Mouse (Mus musculus): Measurements from ENCODE around the gene Ddit4. TPM values are rescaled to one million over a fixed set of nuclear protein-coding genes. Genes with fewer than 3 reads are reported as not detected.
"Not testable (repeated sequence)": the region's sequence is repeated elsewhere in the genome, so short reads cannot be mapped to it uniquely, and the experiment has no call there.

Gene Ddit4
- polyA plus RNA-seq (2012): 0.06 and 0.07 TPM in 2 replicates

DNA sequence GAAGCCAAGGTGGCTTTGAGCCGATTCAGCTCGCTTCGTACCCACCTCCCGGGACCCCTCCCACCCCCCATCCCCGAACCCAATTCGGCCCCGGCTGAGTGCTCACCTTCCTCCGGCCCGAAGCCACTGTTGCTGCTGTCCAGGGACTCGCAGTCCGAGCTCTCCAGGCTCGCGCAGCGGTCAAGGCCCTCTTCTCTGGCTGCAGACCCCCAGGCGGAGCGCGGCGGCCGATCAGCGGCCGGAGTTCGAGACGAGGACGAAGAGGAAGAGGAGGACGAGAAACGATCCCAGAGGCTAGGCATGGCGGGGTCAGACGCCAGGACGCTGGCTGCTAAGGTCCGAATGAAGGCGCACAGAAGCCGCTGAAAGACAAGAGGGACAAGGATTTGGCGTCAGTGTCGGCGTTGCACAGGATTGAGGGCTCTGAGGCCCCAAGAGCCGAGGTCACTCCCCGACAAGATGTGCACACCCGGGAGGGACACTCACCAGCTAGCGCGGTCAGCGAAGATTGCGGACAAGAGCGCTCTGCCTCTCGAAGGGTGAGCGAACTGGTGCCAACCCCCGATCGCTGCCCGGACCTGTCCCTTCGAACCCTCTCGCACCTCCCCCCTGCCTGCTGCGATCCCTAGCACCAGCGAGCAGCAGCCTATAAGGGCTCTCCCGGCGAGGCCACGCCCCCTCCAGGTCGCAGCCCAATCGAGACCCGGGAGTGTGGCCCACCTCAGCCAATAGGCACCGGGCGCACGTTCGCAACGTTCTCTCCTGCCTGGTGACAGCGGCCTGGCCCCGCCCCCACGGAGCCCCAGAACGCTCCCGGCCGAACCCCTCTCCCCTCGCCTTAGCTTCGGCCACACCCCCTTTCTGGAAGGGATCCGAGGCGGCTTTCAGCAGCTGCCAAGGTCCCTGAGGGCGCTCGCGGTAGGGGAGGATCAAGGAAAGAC, at the start of gene Ddit4:
TSS of gene Ddit4 (minus strand) at position 624 of the 941 bp plus-strand sequence.
- Histone ChIP-seq H3K4me1 (ENCODE audit: control insufficient read depth) (peaks cover 25% of the 10 kb centered on the region), H3K36me3 (ENCODE audit: control insufficient read depth) (no peaks in the 10 kb centered on the region), H3K9me3 (ENCODE audit: control insufficient read depth, low read length) (no peaks in the 10 kb centered on the region), H3K4me3 (replicated peaks) (peak within 1 kb of the TSS; percentile 69), H3K27me3 (ENCODE audit: control insufficient read depth) (peaks cover 80% of the 10 kb centered on the region)
- TF ChIP-seq GATA1 (IDR thresholded peaks at IDR 0.05; ENCODE audit: low read length) (no peak), TAL1 (IDR thresholded peaks at IDR 0.05; ENCODE audit: low read length) (no peak)

DNA sequence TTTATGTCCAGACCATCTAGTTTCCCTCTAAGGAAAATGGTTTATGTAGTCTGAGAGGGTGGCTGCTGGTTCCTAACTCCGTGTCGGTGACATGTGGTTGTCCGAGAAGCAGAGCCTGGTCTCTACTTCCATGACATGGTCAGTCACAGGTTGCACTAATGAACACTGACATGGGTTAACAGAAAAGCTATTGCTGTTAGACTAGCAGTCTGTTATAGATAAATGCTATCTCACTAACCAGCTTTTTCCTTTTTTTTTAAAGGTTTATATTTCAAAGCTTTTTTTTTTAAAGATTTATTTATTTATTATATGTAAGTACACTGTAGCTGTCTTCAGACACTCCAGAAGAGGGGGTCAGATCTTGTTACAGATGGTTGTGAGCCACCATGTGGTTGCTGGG, 47.4 kb upstream of the Ddit4 start:
- TF ChIP-seq GATA1 (IDR thresholded peaks at IDR 0.05; ENCODE audit: low read length) (no peak), TAL1 (IDR thresholded peaks at IDR 0.05; ENCODE audit: low read length) (no peak)
- no peaks in the 10 kb centered on the region for H3K27me3 ChIP-seq (ENCODE audit: control insufficient read depth)
- peaks cover 49% of the 10 kb centered on the region for H3K36me3 ChIP-seq (ENCODE audit: control insufficient read depth)
- H3K9me3 ChIP-seq (ENCODE audit: control insufficient read depth, low read length): no peaks in the 10 kb centered on the region
- peaks cover 41% of the 10 kb centered on the region for H3K4me1 ChIP-seq (ENCODE audit: control insufficient read depth)
- no peak overlapping the region for H3K4me3 ChIP-seq (replicated peaks)

DNA sequence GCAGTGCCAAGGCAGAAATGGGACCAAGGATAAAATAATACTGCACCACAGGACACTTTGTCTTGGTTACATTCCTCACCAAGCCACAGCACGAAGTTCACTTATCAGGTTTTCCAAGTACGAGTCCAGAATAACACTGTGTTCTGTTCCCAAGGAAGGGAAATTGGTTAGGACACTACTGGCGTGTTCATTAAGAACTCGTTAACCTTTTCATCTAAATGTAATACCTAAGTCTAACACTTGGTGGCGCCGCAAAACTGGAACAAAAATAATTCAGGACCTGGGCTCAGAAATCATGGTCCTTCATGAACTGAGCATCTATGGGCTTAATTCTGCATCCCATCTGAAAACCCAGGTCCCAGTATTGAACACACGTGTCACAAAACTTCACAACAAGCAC, 46.0 kb upstream of the Ddit4 start:
- TF ChIP-seq TAL1 (IDR thresholded peaks at IDR 0.05; ENCODE audit: low read length) (no peak), GATA1 (IDR thresholded peaks at IDR 0.05; ENCODE audit: low read length) (no peak)
- H3K4me1 ChIP-seq (ENCODE audit: control insufficient read depth): peaks cover 32% of the 10 kb centered on the region

DNA sequence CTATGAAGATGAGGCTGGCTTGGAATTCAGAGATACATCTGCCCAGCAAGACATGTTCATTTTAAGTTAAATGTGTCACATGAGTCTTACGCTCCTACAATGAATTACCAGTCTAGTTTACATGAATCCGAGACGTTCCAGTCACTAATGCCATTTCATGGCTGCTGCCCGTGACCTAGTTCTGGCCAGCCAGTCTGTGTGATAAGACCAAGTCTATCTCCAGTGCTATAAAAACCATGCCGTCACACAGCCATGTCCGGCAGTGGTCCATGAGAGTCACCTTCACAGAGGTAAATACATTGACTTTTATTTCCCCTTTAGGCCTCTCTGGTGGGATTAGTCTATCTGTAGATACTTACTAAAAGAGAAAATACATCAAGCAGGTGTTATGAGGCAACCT, 44.3 kb upstream of the Ddit4 start:
- no peaks in the 10 kb centered on the region for H3K27me3 ChIP-seq (ENCODE audit: control insufficient read depth)
- peaks cover 70% of the 10 kb centered on the region for H3K36me3 ChIP-seq (ENCODE audit: control insufficient read depth)
- H3K9me3 ChIP-seq (ENCODE audit: control insufficient read depth, low read length): no peaks in the 10 kb centered on the region

More for the DNA sequence above, 46.0 kb upstream of the Ddit4 start:
- H3K9me3 ChIP-seq (ENCODE audit: control insufficient read depth, low read length): no peaks in the 10 kb centered on the region
- no peaks in the 10 kb centered on the region for H3K27me3 ChIP-seq (ENCODE audit: control insufficient read depth)
- H3K4me3 ChIP-seq (replicated peaks): no peak overlapping the region
- H3K36me3 ChIP-seq (ENCODE audit: control insufficient read depth): peaks cover 61% of the 10 kb centered on the region

DNA sequence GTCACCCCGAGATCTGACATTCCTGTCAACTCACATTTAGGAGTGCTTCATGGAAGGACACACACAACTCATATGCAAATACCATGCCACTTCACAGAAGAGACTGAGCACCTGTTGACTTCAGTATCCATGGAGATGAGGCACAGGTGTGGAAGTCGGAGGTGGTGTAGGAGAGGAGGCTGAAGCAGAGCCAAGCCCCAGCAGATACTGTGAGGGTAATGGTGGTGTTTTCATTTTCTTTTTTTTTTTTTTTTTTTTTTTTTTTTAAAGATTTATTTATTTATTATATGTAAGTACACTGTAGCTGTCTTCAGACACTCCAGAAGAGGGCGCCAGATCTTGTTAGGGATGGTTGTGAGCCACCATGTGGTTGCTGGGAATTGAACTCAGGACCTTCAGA, 42.2 kb upstream of the Ddit4 start:
- not testable (repeated sequence) for H3K4me1 ChIP-seq (ENCODE audit: control insufficient read depth); H3K9me3 ChIP-seq (ENCODE audit: control insufficient read depth, low read length); H3K27me3 ChIP-seq (ENCODE audit: control insufficient read depth); H3K4me3 ChIP-seq (replicated peaks)
- peak; percentile 32; the same call in 1 of the 3 replicates for TF ChIP-seq TAL1 (IDR thresholded peaks at IDR 0.05; ENCODE audit: low read length)
- H3K36me3 ChIP-seq (ENCODE audit: control insufficient read depth): peaks cover 76% of the 10 kb centered on the region

More for the DNA sequence above, 44.3 kb upstream of the Ddit4 start:
- TF ChIP-seq GATA1 (IDR thresholded peaks at IDR 0.05; ENCODE audit: low read length): no peak
- TF ChIP-seq TAL1 (IDR thresholded peaks at IDR 0.05; ENCODE audit: low read length): no peak
- Histone ChIP-seq H3K4me1 (ENCODE audit: control insufficient read depth) (peaks cover 19% of the 10 kb centered on the region), H3K4me3 (replicated peaks) (no peak overlapping the region)

DNA sequence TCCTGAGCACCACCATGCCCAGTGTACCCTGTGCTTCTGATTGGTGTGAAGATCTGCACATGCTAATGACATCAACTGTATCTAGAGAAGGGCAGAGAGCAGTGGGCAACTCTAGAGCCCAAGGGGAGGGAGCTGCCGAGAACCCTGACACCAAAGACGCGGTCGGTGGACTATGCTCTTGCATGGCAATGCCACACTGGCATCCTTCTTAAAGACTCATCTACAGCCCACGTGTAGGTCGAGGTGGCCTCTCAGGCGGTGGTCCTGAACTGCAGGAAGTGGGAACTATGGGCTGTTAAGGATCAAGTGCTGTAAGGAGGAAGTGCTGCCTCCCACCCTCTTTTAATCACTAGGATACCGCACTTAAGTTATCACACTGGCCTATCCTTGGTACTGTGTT, 40.4 kb upstream of the Ddit4 start:
- Histone ChIP-seq H3K4me3 (replicated peaks) (no peak overlapping the region), H3K27me3 (ENCODE audit: control insufficient read depth) (no peaks in the 10 kb centered on the region), H3K36me3 (ENCODE audit: control insufficient read depth) (peaks cover 93% of the 10 kb centered on the region), H3K9me3 (ENCODE audit: control insufficient read depth, low read length) (no peaks in the 10 kb centered on the region), H3K4me1 (ENCODE audit: control insufficient read depth) (no peaks in the 10 kb centered on the region)
- no peak for TF ChIP-seq GATA1 (IDR thresholded peaks at IDR 0.05; ENCODE audit: low read length)
- TF ChIP-seq TAL1 (IDR thresholded peaks at IDR 0.05; ENCODE audit: low read length): no peak

DNA sequence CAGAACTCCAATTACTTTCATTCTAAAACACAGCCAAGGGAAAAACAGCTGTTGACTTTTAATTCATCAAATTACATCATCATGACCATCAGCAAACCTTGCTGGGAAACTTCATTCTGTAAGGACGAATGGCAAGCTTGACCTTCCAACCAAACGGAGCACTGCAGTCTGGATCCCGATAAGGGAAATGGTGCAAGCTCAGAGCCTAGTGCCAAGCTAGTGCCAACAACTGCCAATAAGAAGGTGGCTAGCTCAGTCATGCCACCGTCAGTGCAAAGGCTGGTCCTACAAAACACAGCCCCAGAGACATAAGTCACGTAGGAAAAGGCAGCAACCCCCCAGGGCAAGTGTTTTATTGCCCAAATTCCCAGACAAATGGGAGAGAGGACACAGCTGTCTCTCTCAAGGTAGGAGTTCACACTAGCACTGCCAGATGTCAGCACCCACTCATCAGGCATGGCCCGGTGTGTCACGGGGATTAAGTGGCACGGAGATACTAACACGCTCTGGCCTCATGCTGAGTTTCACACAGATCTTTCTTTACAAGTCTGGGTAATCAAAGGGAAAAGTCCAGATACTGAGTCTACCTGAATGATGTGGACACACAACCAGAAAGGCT, 39.7 kb upstream of the Ddit4 start:
- no peaks in the 10 kb centered on the region for H3K4me1 ChIP-seq (ENCODE audit: control insufficient read depth)
- peaks cover 92% of the 10 kb centered on the region for H3K36me3 ChIP-seq (ENCODE audit: control insufficient read depth)
- TF ChIP-seq TAL1 (IDR thresholded peaks at IDR 0.05; ENCODE audit: low read length): no peak
- TF ChIP-seq GATA1 (IDR thresholded peaks at IDR 0.05; ENCODE audit: low read length): no peak
- H3K4me3 ChIP-seq (replicated peaks): no peak overlapping the region
- no peaks in the 10 kb centered on the region for H3K27me3 ChIP-seq (ENCODE audit: control insufficient read depth)
- H3K9me3 ChIP-seq (ENCODE audit: control insufficient read depth, low read length): no peaks in the 10 kb centered on the region

DNA sequence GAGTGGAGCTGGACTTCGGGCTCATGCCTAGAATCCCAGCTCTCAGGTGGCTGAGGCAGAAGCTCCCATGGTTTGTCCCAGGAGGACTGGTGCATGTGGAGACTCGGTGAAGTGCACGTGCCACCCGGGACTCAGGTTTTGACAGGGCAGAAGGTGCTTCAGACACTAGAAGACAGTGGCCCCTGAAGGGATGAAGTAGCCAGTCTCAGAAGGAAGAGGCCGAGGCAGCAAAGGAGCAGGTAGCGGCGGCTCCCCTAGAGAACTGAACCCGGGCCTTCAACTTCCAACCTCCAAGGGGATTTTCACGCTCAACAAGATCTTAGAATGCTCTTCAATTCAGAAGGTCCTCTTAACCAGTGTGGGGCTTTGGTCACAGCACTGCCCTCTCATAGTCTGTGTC, 38.8 kb upstream of the Ddit4 start:
- Histone ChIP-seq H3K4me3 (replicated peaks) (no peak overlapping the region), H3K9me3 (ENCODE audit: control insufficient read depth, low read length) (no peaks in the 10 kb centered on the region), H3K36me3 (ENCODE audit: control insufficient read depth) (peaks cover 91% of the 10 kb centered on the region), H3K27me3 (ENCODE audit: control insufficient read depth) (no peaks in the 10 kb centered on the region), H3K4me1 (ENCODE audit: control insufficient read depth) (no peaks in the 10 kb centered on the region)
- TF ChIP-seq TAL1 (IDR thresholded peaks at IDR 0.05; ENCODE audit: low read length): no peak
- TF ChIP-seq GATA1 (IDR thresholded peaks at IDR 0.05; ENCODE audit: low read length): no peak

DNA sequence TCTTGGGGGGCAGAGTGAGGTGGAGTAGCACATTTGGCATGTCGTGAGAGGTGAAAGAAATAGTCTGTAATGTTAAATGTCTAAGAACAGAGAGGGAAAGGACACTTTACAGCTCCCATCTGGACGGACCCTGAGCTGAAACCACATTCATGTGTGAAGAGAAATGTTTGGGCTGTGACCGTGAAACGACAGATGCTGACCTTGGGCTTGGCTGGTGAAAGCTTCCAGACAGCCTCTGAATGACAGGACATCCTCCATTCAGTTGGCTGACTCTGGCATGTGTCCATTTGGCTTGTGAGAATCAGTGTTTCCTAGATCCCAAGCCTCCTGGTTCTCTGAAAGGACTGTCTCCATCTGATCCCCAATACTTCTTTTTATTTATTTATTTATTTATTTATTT, 36.4 kb upstream of the Ddit4 start:
- Histone ChIP-seq H3K4me1 (ENCODE audit: control insufficient read depth) (no peaks in the 10 kb centered on the region), H3K36me3 (ENCODE audit: control insufficient read depth) (peaks cover 87% of the 10 kb centered on the region), H3K27me3 (ENCODE audit: control insufficient read depth) (no peaks in the 10 kb centered on the region), H3K4me3 (replicated peaks) (no peak overlapping the region), H3K9me3 (ENCODE audit: control insufficient read depth, low read length) (no peaks in the 10 kb centered on the region)
- no peak for TF ChIP-seq TAL1 (IDR thresholded peaks at IDR 0.05; ENCODE audit: low read length)
- TF ChIP-seq GATA1 (IDR thresholded peaks at IDR 0.05; ENCODE audit: low read length): no peak

All from erythroblast, embryonic 14.5 days (primary cell).